Mouse (Mus musculus) spleen, adult 2 months (tissue): ENCODE measurements around the gene Rbm4b.

Experiments used
- CTCF ChIP-seq: fragments of 200-500 bp; IDR thresholded peaks from 2 replicates; pipeline ENCODE4 v1.5.1; 2011; ENCODE audit warnings: mild to moderate bottlenecking, inconsistent platforms; ENCODE audit not compliant: insufficient read depth, insufficient read length, insufficient replicate concordance; ENCODE audit errors: extremely low read depth
- POLR2A ChIP-seq: fragments of 200-500 bp; IDR thresholded peaks from 2 replicates; pipeline ENCODE4 v1.6.1; 2011; ENCODE audit warnings: low read depth, low read length, inconsistent platforms

- no peak for TF ChIP-seq CTCF
- no peak for TF ChIP-seq POLR2A
Measured at GRCm38 (mm10) chr19:4810309-4810708, 54.0 kb downstream of the Rbm4b start.
